Comparison of ENCODE assay signal across 20 mouse cellular contexts in genomic region chr5:114695775-114696174, GRCm38 (mm10). TPM values are rescaled to one million over a fixed set of nuclear protein-coding genes. Genes with fewer than 3 reads are reported as not detected.
DNase-seq lines count a peak whose midpoint lies in the region; ATAC-seq and TF ChIP-seq lines count a peak whose summit lies in the region.
"Had no signal": no experiment of that assay in that cellular context is flagged by ENCODE, and none has a peak within 500 bp of the region (broad histone marks: within the 10 kb centered on the region; RNA-seq: fewer than 3 reads in every experiment).

No protein-coding gene starts in this region.

- H3K4me3 ChIP-seq in hindbrain, postnatal 0 days (ENCODE audit: low read length): no peak overlapping the region
- H3K4me3 ChIP-seq in hindbrain, embryonic 12.5 days: no peak overlapping the region
- H3K4me3 ChIP-seq: erythroblast, embryonic 14.5 days had no signal

- WGBS in hindbrain, postnatal 0 days: 73% methylated on average over 5 of the region's 5 CpGs
- WGBS in hindbrain, embryonic 12.5 days: 77% methylated on average over 5 of the region's 5 CpGs

- H3K4me2 ChIP-seq in hindbrain, postnatal 0 days (ENCODE audit: low read depth, low read length): no peak overlapping the region
- no peak overlapping the region for H3K4me2 ChIP-seq in hindbrain, embryonic 12.5 days (replicated peaks)
- H3K4me2 ChIP-seq: heart, embryonic 11.5 days had no signal

- DNase-seq in hindbrain, postnatal 0 days (ENCODE audit: low spot score): no peak
- peak; percentile 34 for DNase-seq in retina, postnatal 1 day
- DNase-seq in retina, embryonic 14.5 days (ENCODE audit: low spot score): no peak
- DNase-seq in T-cell, adult 2 months (ENCODE audit: low spot score): peak; percentile 41
- DNase-seq in testis, postnatal 10 days (ENCODE audit: low spot score): no peak
- DNase-seq: adrenal gland, postnatal 25 days; cerebellum, postnatal 14 days; forebrain, postnatal 0 days; gastrocnemius, postnatal 14 days; heart, postnatal 4 days; kidney, postnatal 25 days; layer of hippocampus, postnatal 36 days; lung, postnatal 10 days; right cerebral cortex, adult 18-20 months; spleen, adult 18-20 months; thymus, postnatal 4 days had no signal

- ATAC-seq in hindbrain, postnatal 0 days: no peak
- no peak for ATAC-seq in hindbrain, embryonic 12.5 days (ENCODE audit: low FRiP score)
- ATAC-seq in inflammation-experienced regulatory T-cells, adult 6 months: no peak
- ATAC-seq: forebrain, postnatal 0 days had no signal

- TF ChIP-seq CTCF in hindbrain, postnatal 0 days (IDR thresholded peaks at IDR 0.05; ENCODE audit: low read depth): peak; percentile 18; the same call in 1 of the 2 replicates

- H3K4me1 ChIP-seq in hindbrain, postnatal 0 days (ENCODE audit: insufficient read depth, low read length): no peaks in the 10 kb centered on the region
- peaks cover 4% of the 10 kb centered on the region for H3K4me1 ChIP-seq in hindbrain, embryonic 12.5 days

- no peaks in the 10 kb centered on the region for H3K9me3 ChIP-seq in hindbrain, postnatal 0 days (ENCODE audit: low read length)
- H3K9me3 ChIP-seq in hindbrain, embryonic 12.5 days (replicated peaks): no peaks in the 10 kb centered on the region

- no peak overlapping the region for H3K27ac ChIP-seq in hindbrain, postnatal 0 days
- H3K27ac ChIP-seq in hindbrain, embryonic 12.5 days: no peak overlapping the region

- no peak overlapping the region for H3K9ac ChIP-seq in hindbrain, postnatal 0 days (replicated peaks; ENCODE audit: low read length)
- no peak overlapping the region for H3K9ac ChIP-seq in hindbrain, embryonic 12.5 days
- H3K9ac ChIP-seq: forebrain, postnatal 0 days had no signal

- H3K36me3 ChIP-seq in hindbrain, postnatal 0 days (ENCODE audit: insufficient read depth, low read length): no peaks in the 10 kb centered on the region
- no peaks in the 10 kb centered on the region for H3K36me3 ChIP-seq in hindbrain, embryonic 12.5 days

- no peaks in the 10 kb centered on the region for H3K27me3 ChIP-seq in hindbrain, postnatal 0 days (ENCODE audit: insufficient read depth, low read length)
- peaks cover 7% of the 10 kb centered on the region; the same call in 1 of the 2 replicates for H3K27me3 ChIP-seq in hindbrain, embryonic 12.5 days

RNA-seq across cellular contexts. Expression of gene Gltp, which starts 5.0 kb away (rescaled TPM):
- total RNA-seq in hindbrain, postnatal 0 days (2014; rRNA removed): 36.3 and 51.0 TPM in 2 replicates
- 55.0 and 55.1 TPM in 2 replicates for polyA plus RNA-seq in hindbrain, postnatal 0 days (2015; fragmentation: Nextera tagmentation; extraction: Ambion mirVana)
- 60.5 and 63.3 TPM in 2 replicates for polyA plus RNA-seq in hindbrain, embryonic 12.5 days (2016; fragmentation: Nextera tagmentation; extraction: Ambion mirVana)
- 100 to 1,000 TPM; 220 to 248 (median 235) TPM for polyA plus RNA-seq in inflammation-experienced regulatory T-cells, adult 6 months (2017; shearing (Covaris generic))

RNA-seq across cellular contexts. Expression of gene Tchp, which starts 11.8 kb away (rescaled TPM):
- 9.0 and 12.7 TPM in 2 replicates for total RNA-seq in hindbrain, postnatal 0 days (2014; rRNA removed)
- polyA plus RNA-seq in hindbrain, postnatal 0 days (2015; fragmentation: Nextera tagmentation; extraction: Ambion mirVana): 14.4 and 15.6 TPM in 2 replicates
- 19.6 and 21.1 TPM in 2 replicates for polyA plus RNA-seq in hindbrain, embryonic 12.5 days (2016; fragmentation: Nextera tagmentation; extraction: Ambion mirVana)
- 10 to 100 TPM in 2 of 3 experiments, 1 to 10 TPM in 1; 4.4 to 30.2 (median 13.8) TPM for polyA plus RNA-seq in inflammation-experienced regulatory T-cells, adult 6 months (2017; shearing (Covaris generic))

RNA-seq across cellular contexts. Expression of gene Trpv4, which starts 37.6 kb away (rescaled TPM):
- total RNA-seq in hindbrain, postnatal 0 days (2014; rRNA removed): 2.7 TPM in 2 replicates
- 3.0 and 3.4 TPM in 2 replicates for polyA plus RNA-seq in hindbrain, postnatal 0 days (2015; fragmentation: Nextera tagmentation; extraction: Ambion mirVana)
- polyA plus RNA-seq in hindbrain, embryonic 12.5 days (2016; fragmentation: Nextera tagmentation; extraction: Ambion mirVana): 1.3 and 1.5 TPM in 2 replicates
- polyA plus RNA-seq in inflammation-experienced regulatory T-cells, adult 6 months (2017; shearing (Covaris generic)): under 1 TPM; 0.19 to 0.90 (median 0.47) TPM

Comparison
In these comparisons a context has a peak if more than half of its experiments do, and no peak if none do; other contexts are left out.
1. DNase-seq: peak in retina, postnatal 1 day (single experiment) and T-cell, adult 2 months (single experiment); none in hindbrain, postnatal 0 days (single experiment), retina, embryonic 14.5 days (single experiment) and testis, postnatal 10 days (single experiment).